Mouse (Mus musculus) forebrain, postnatal 0 days (tissue): ENCODE results near the gene Plekhg1. TPM values are rescaled to one million over a fixed set of nuclear protein-coding genes. Genes with fewer than 3 reads are reported as not detected.
A peak's percentile ranks its signal among the peaks of the same experiment; 100 is the strongest.

Source experiments
- ATAC-seq: fragments of 200-750 bp; cut with Nextera tagmentation; 2 replicates; pipeline ENCODE4 v1.8.0; 2017; ENCODE audit warnings: mild to moderate bottlenecking, moderate library complexity
- DNase-seq: peaks from one replicate; pipeline ENCODE4 v3.0.0-alpha.2; 2015
- H3K27ac ChIP-seq: fragments of 300-500 bp; sonication (generic); 2 replicates; pipeline ENCODE4 v1.5.1; 2014; ENCODE audit warnings: low read depth, mild to moderate bottlenecking, antibody characterized with exemption, low read length, moderate library complexity, mixed read lengths
- H3K27me3 ChIP-seq: fragments of 300-500 bp; sonication (generic); 2 replicates; pipeline ENCODE4 v1.6.1; 2014; ENCODE audit warnings: mild to moderate bottlenecking, low read length, mixed read lengths; ENCODE audit not compliant: insufficient read depth
- H3K36me3 ChIP-seq: fragments of 300-500 bp; sonication (generic); 2 replicates; pipeline ENCODE4 v1.6.1; 2014; ENCODE audit warnings: mild to moderate bottlenecking, moderate library complexity; ENCODE audit not compliant: insufficient read depth
- H3K4me1 ChIP-seq: fragments of 300-500 bp; sonication (generic); 2 replicates; pipeline ENCODE4 v1.6.1; 2014; ENCODE audit warnings: antibody characterized with exemption; ENCODE audit not compliant: insufficient read depth
- H3K4me2 ChIP-seq: fragments of 300-500 bp; sonication (generic); 2 replicates; pipeline ENCODE4 v1.6.1; 2014; ENCODE audit warnings: low read depth, mild to moderate bottlenecking, moderate library complexity
- H3K4me3 ChIP-seq: fragments of 300-500 bp; sonication (generic); 2 replicates; pipeline ENCODE4 v1.5.1; 2014; ENCODE audit warnings: low read depth, low read length, mixed read lengths
- H3K9ac ChIP-seq: fragments of 300-500 bp; sonication (generic); 2 replicates; pipeline ENCODE4 v1.6.1; 2014; ENCODE audit warnings: mild to moderate bottlenecking
- H3K9me3 ChIP-seq: fragments of 300-500 bp; sonication (generic); 2 replicates; pipeline ENCODE4 v1.6.1; 2016; ENCODE audit warnings: low read length
- CTCF ChIP-seq: sonication (generic); IDR thresholded peaks from 2 replicates; pipeline ENCODE4 v1.5.1; 2016; ENCODE audit warnings: antibody characterized with exemption, control low read depth, low read depth
- WGBS: fragments of 180-500 bp; shearing (Covaris S2); extraction: QIAGEN DNeasy Blood & Tissue Kit; methylation state at CpG from one replicate; pipeline ENCODE4 v1.1.7; 2014; 5-methylcytosine and 5-hydroxymethylcytosine counted together
- polyA plus RNA-seq: library from polyadenylated mRNA; unstranded; fragments of >200 nt; fragmentation: Nextera tagmentation; extraction: Ambion mirVana; gene quantifications from 2 replicates; pipeline ENCODE4 v1.2.1, GENCODE M21; 2015
- total RNA-seq: library from RNA; depleted of rRNA; stranded (reverse); fragments of >200 nt; gene quantifications from 2 replicates; pipeline ENCODE4 v1.2.3, GENCODE M21; 2014

Plekhg1 gene
- total and polyA plus RNA-seq, 2 experiments from 2014 or later: 4.3 to 10.7 TPM

DNA sequence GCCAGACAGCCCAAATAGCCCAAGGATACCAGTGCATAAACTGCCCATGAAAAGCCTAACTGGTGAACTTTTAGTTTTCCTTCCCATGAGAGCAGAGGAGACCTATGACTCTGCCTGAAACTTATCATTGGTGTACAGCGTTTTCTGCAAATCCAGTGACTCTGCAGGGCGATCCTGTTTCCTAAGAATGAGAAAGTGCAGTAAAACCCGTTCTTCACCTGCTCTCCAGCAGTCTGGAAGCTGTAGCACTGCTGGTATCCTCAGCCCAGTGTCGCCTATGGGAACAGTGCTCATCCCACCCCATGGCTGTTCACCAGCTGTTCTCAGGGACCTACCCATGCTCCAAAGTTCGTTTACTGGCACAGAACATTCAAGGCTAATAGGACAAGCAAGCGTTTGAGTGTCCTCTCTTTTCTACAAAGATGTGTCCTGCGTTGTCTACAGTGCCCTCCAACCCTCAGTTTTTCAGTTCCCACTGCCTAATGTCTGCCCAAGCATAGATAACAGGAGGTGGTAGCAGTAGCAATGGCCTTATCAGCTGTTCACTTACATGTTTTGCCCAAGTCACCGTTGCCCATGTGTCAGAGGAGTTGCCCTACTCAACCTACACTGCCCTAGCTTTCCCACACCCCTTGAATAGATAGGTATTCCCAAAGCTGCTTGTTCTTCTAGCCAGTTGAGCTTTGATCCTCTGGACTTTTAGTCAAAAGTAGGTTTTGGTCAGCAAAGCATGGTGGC, 253.4 kb downstream of the Plekhg1 start:
- no peak for ATAC-seq
- Histone ChIP-seq H3K27me3 (no peaks in the 10 kb centered on the region), H3K27ac (no peak overlapping the region), H3K9me3 (no peaks in the 10 kb centered on the region), H3K36me3 (peaks cover 8% of the 10 kb centered on the region), H3K4me1 (no peaks in the 10 kb centered on the region), H3K9ac (no peak overlapping the region), H3K4me2 (no peak overlapping the region), H3K4me3 (no peak overlapping the region)
- TF ChIP-seq CTCF: no peak
- DNase-seq: no peak
- 90% methylated on average over 8 of the region's 8 CpGs for WGBS

DNA sequence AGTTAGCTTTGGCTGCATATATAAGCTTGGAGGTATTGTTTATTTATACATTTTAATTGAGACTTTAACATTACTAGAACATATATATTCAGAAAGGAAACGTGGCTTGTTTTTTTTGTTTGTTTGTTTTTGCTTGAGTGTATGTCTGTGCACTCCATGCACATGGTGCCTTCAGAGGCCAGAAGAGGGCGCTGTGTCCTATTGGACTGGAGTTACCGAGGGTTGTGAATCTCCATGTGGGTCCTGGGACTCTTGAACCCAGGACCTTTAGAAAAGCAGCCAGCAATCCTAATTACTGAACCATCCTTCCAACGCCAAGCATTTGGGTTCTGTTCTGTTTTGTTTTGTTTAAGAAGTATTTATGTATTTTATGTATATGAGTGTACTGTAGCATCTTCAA, 255.1 kb downstream of the Plekhg1 start:
- H3K36me3 ChIP-seq: peaks cover 4% of the 10 kb centered on the region
- H3K9ac ChIP-seq: no peak overlapping the region
- TF ChIP-seq CTCF: 0 out of 2 replicates have a peak, but pooled peaks have one; percentile 20
- H3K27ac ChIP-seq: no peak overlapping the region
- H3K4me3 ChIP-seq: no peak overlapping the region
- no peak overlapping the region for H3K4me2 ChIP-seq
- DNase-seq: no peak
- no peak for ATAC-seq
- no peaks in the 10 kb centered on the region for H3K9me3 ChIP-seq
- 85% methylated on average over 4 of the region's 4 CpGs for WGBS
- no peaks in the 10 kb centered on the region for H3K27me3 ChIP-seq
- no peaks in the 10 kb centered on the region for H3K4me1 ChIP-seq

- Histone ChIP-seq H3K4me3 (no peak overlapping the region), H3K9me3 (no peaks in the 10 kb centered on the region), H3K36me3 (peaks cover 2% of the 10 kb centered on the region), H3K4me2 (no peak overlapping the region), H3K4me1 (no peaks in the 10 kb centered on the region), H3K27me3 (no peaks in the 10 kb centered on the region), H3K9ac (no peak overlapping the region), H3K27ac (no peak overlapping the region)
- DNase-seq: peak; percentile 91
- peak; percentile 92 for TF ChIP-seq CTCF
- peak; percentile 92 for ATAC-seq
- WGBS: 53% methylated on average over 15 of the region's 15 CpGs
Measured at GRCm38 (mm10) chr10:3996170-3996876, 256.2 kb downstream of the Plekhg1 start.

DNA sequence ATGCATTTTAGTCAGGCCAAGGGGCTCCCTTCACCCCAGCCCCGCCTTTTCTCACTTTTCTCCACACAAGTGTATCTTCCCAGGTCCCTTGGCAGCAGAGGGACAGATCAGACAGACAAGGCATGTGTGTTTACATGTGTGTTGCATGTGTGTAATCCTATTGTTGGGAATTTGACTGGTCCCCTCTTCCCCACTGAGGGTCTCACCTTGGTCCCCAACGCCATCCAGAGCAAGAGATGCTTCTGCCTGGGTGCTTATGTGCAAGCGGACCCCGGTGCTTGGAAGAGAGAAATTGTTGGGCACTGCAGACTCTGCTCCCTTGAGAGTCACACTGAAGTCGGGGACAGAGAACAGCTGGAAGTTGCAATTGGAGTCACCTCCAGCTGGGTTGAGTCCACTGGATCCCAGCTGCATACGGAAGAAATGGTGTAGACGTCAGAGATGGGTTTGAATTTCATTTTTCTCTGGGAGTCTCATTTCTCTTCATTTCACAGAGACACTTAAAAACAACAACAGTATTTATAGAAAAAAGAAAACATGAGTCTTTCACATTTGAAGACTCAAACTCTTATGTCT, 257.8 kb downstream of the Plekhg1 start:
- H3K4me2 ChIP-seq: no peak overlapping the region
- no peaks in the 10 kb centered on the region for H3K36me3 ChIP-seq
- DNase-seq (no peak), ATAC-seq (no peak)
- no peaks in the 10 kb centered on the region for H3K9me3 ChIP-seq
- no peak overlapping the region for H3K4me3 ChIP-seq
- H3K4me1 ChIP-seq: 0 out of 2 replicates have a peak, but pooled peaks cover 2% of the 10 kb centered on the region
- no peak for TF ChIP-seq CTCF
- no peaks in the 10 kb centered on the region for H3K27me3 ChIP-seq
- no peak overlapping the region for H3K9ac ChIP-seq
- 90% methylated on average over 7 of the region's 7 CpGs for WGBS
- H3K27ac ChIP-seq: no peak overlapping the region

- Histone ChIP-seq H3K27ac (no peak overlapping the region), H3K4me2 (no peak overlapping the region), H3K4me3 (no peak overlapping the region), H3K9me3 (no peaks in the 10 kb centered on the region), H3K36me3 (no peaks in the 10 kb centered on the region), H3K4me1 (0 out of 2 replicates have a peak, but pooled peaks cover 2% of the 10 kb centered on the region), H3K27me3 (no peaks in the 10 kb centered on the region), H3K9ac (no peak overlapping the region)
- ATAC-seq (peak; percentile 26; the same call in 1 of the 2 replicates), DNase-seq (peak; percentile 14)
- WGBS: 74% methylated on average over 5 of the region's 5 CpGs
- TF ChIP-seq CTCF: no peak
Measured at GRCm38 (mm10) chr10:4002711-4003110, 262.5 kb downstream of the Plekhg1 start.

GRCm38 (mm10) chr10:4005191-4005590, 265.0 kb downstream of the Plekhg1 start:
- Histone ChIP-seq H3K27ac (no peak overlapping the region), H3K9ac (no peak overlapping the region), H3K27me3 (no peaks in the 10 kb centered on the region), H3K9me3 (no peaks in the 10 kb centered on the region), H3K4me1 (0 out of 2 replicates have a peak, but pooled peaks cover 2% of the 10 kb centered on the region), H3K4me2 (no peak overlapping the region), H3K4me3 (no peak overlapping the region), H3K36me3 (no peaks in the 10 kb centered on the region)
- ATAC-seq (no peak), DNase-seq (no peak)
- no peak for TF ChIP-seq CTCF
- 92% methylated on average over 7 of the region's 7 CpGs for WGBS
